Mouse (Mus musculus) cerebellum, postnatal 25 days (tissue): ENCODE data around the gene Map3k5.
A peak's percentile ranks its signal among the peaks of the same experiment; 100 is the strongest.

Experiments
- DNase-seq, 2 experiments: peaks; one replicate each; pipeline ENCODE4 v3.0.0; 2021; ENCODE audit warnings: mixed read lengths in 2 of 2

The Map3k5 gene

GRCm38 (mm10) chr10:20166797-20167196 lies 232.5 kb downstream of the Map3k5 start:
- no peak for DNase-seq

- DNase-seq: no peak
Measured at GRCm38 (mm10) chr10:20167467-20167866, 233.2 kb downstream of the Map3k5 start.

GRCm38 (mm10) chr10:20169182-20169674 lies 235.0 kb downstream of the Map3k5 start:
- DNase-seq: no peak

- DNase-seq: no peak
Measured at GRCm38 (mm10) chr10:20169927-20170604, 235.8 kb downstream of the Map3k5 start.

GRCm38 (mm10) chr10:20170605-20171088 lies 236.4 kb downstream of the Map3k5 start:
- DNase-seq: peak; percentile 87 to 89

GRCm38 (mm10) chr10:20171209-20171608 lies 236.9 kb downstream of the Map3k5 start:
- peak in 1 of 2 experiments; percentile 58 for DNase-seq

- DNase-seq: peak; percentile 46 to 49
Measured at GRCm38 (mm10) chr10:20171756-20172155, 237.5 kb downstream of the Map3k5 start.

- DNase-seq: no peak
Measured at GRCm38 (mm10) chr10:20173733-20174132, 239.5 kb downstream of the Map3k5 start.

- no peak for DNase-seq
Measured at GRCm38 (mm10) chr10:20176054-20176453, 241.8 kb downstream of the Map3k5 start.

GRCm38 (mm10) chr10:20178807-20179605 lies 244.7 kb downstream of the Map3k5 start:
- DNase-seq: no peak

- no peak for DNase-seq
Measured at GRCm38 (mm10) chr10:20181198-20181597, 246.9 kb downstream of the Map3k5 start.

- DNase-seq: no peak
Measured at GRCm38 (mm10) chr10:20181680-20182399, 247.6 kb downstream of the Map3k5 start.

GRCm38 (mm10) chr10:20184326-20184725 lies 250.1 kb downstream of the Map3k5 start:
- DNase-seq: no peak

GRCm38 (mm10) chr10:20185264-20185663 lies 251.0 kb downstream of the Map3k5 start:
- DNase-seq: no peak

- DNase-seq: no peak
Measured at GRCm38 (mm10) chr10:20185806-20186205, 251.5 kb downstream of the Map3k5 start.

- DNase-seq: no peak
Measured at GRCm38 (mm10) chr10:20186800-20187273, 252.6 kb downstream of the Map3k5 start.

GRCm38 (mm10) chr10:20190139-20190747 lies 256.0 kb downstream of the Map3k5 start:
- DNase-seq: no peak
